Mouse (Mus musculus): Measurements from ENCODE around the gene Ogdh.

GRCm38 (mm10) chr11:6402515-6403510 is 111.4 kb downstream of the Ogdh start:
- TF ChIP-seq CTCF (IDR thresholded peaks at IDR 0.05; ENCODE audit: low read depth) (peak; percentile 91), EP300 (IDR thresholded peaks at IDR 0.05; ENCODE audit: low read depth) (no peak)

Data from liver, postnatal 0 days (tissue).